Mouse (Mus musculus): ENCODE results near the gene Cd55b. TPM values are rescaled to one million over a fixed set of nuclear protein-coding genes. Genes with fewer than 3 reads are reported as not detected.
"Not testable (repeated sequence)": the region's sequence is repeated elsewhere in the genome, so short reads cannot be mapped to it uniquely, and the experiment has no call there.

Gene Cd55b
- not detected in 2 replicates for polyA plus RNA-seq (2012; rRNA removed)

DNA sequence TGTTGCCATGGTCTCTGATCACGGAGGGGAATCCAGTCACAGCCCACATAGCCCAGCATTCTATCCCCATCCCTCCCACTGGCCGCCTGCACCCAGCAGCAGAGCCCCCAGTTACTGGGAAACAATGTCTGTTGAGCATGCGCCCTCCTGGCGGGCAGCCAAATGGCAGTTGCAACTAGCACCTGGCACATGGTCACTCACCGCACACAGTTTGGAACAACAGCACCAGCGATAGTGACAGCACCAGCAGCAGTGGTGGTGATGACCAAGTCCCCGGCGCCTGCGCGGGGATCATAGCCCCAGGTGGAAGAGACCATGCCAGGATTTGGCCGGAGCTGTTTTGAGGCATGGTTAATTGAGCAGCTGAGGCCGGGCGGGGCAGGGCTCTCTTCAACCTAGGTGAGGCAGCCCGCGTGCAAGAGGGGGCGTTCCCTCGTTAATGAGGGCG lies at the start of gene Cd55b:
Gene Cd55b, minus strand, starts transcription at position 346 of the 448 bp plus-strand sequence.
- whole genome bisulfite sequencing = 60% methylated on average over 18 of the region's 18 CpGs
- no peak within 1 kb of the TSS for H3K27ac ChIP-seq (ENCODE audit: insufficient read depth, low read depth, low read length)
- no peaks in the 10 kb centered on the region for H3K4me1 ChIP-seq (ENCODE audit: control insufficient read depth, insufficient read depth, low read length)
- no peak within 1 kb of the TSS for H3K4me3 ChIP-seq (ENCODE audit: insufficient read depth, low read depth, low read length)
- no peaks in the 10 kb centered on the region for H3K27me3 ChIP-seq (replicated peaks; ENCODE audit: control insufficient read depth, insufficient read depth, low read length)
- H3K36me3 ChIP-seq (ENCODE audit: control insufficient read depth, insufficient read depth, low read length) = no peaks in the 10 kb centered on the region
- no peak for TF ChIP-seq CTCF (conservative IDR thresholded peaks at IDR 0.05; ENCODE audit: insufficient read depth, insufficient read length, low read depth, low read length)
- TF ChIP-seq POLR2A (IDR thresholded peaks at IDR 0.05; ENCODE audit: low read depth, low read length) = no peak
- DNase-seq = peak; percentile 3

DNA sequence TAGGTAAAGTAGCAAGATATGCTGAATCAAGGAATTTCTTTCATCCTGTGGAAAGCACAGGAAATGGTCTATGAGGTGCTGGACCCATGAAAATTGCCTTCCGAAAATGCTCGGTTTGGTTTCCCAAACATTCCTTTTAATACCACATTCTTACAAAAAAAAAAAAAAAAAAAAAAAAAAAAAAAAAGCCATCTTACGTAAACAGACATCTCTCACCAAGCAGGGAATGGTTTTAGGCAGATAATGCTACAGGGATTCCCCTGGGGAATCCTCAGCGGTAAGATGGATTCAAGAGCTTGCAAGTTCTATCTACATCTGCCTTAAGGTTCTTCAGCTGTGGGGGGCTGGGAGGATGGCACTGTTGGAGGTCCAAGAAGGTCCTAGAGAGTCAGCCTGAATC lies 47.3 kb upstream of the Cd55b start:
- TF ChIP-seq POLR2A (IDR thresholded peaks at IDR 0.05; ENCODE audit: low read depth, low read length) (no peak), CTCF (conservative IDR thresholded peaks at IDR 0.05; ENCODE audit: insufficient read depth, insufficient read length, low read depth, low read length) (no peak)
- Histone ChIP-seq H3K4me1 (ENCODE audit: control insufficient read depth, insufficient read depth, low read length) (no peaks in the 10 kb centered on the region), H3K27me3 (replicated peaks; ENCODE audit: control insufficient read depth, insufficient read depth, low read length) (no peaks in the 10 kb centered on the region), H3K4me3 (ENCODE audit: insufficient read depth, low read depth, low read length) (no peak overlapping the region), H3K27ac (ENCODE audit: insufficient read depth, low read depth, low read length) (no peak overlapping the region), H3K36me3 (ENCODE audit: control insufficient read depth, insufficient read depth, low read length) (no peaks in the 10 kb centered on the region)
- WGBS = 80% methylated on average over 4 of the region's 4 CpGs
- DNase-seq = no peak

- no peaks in the 10 kb centered on the region for H3K27me3 ChIP-seq (replicated peaks; ENCODE audit: control insufficient read depth, insufficient read depth, low read length)
- no peaks in the 10 kb centered on the region for H3K4me1 ChIP-seq (ENCODE audit: control insufficient read depth, insufficient read depth, low read length)
- DNase-seq = no peak
- H3K4me3 ChIP-seq (ENCODE audit: insufficient read depth, low read depth, low read length) = no peak overlapping the region
- no peak overlapping the region for H3K27ac ChIP-seq (ENCODE audit: insufficient read depth, low read depth, low read length)
- H3K36me3 ChIP-seq (ENCODE audit: control insufficient read depth, insufficient read depth, low read length) = no peaks in the 10 kb centered on the region
- no peak for TF ChIP-seq CTCF (conservative IDR thresholded peaks at IDR 0.05; ENCODE audit: insufficient read depth, insufficient read length, low read depth, low read length)
- TF ChIP-seq POLR2A (IDR thresholded peaks at IDR 0.05; ENCODE audit: low read depth, low read length) = no peak
- 75% methylated on average over 2 of the region's 2 CpGs for WGBS
Observed at GRCm38 (mm10) chr1:130467453-130467852, 44.6 kb upstream of the Cd55b start.

GRCm38 (mm10) chr1:130464173-130464572 lies 41.4 kb upstream of the Cd55b start:
- Histone ChIP-seq H3K4me1 (ENCODE audit: control insufficient read depth, insufficient read depth, low read length) (no peaks in the 10 kb centered on the region), H3K36me3 (ENCODE audit: control insufficient read depth, insufficient read depth, low read length) (no peaks in the 10 kb centered on the region), H3K27ac (ENCODE audit: insufficient read depth, low read depth, low read length) (no peak overlapping the region), H3K4me3 (ENCODE audit: insufficient read depth, low read depth, low read length) (no peak overlapping the region), H3K27me3 (replicated peaks; ENCODE audit: control insufficient read depth, insufficient read depth, low read length) (no peaks in the 10 kb centered on the region)
- TF ChIP-seq CTCF (conservative IDR thresholded peaks at IDR 0.05; ENCODE audit: insufficient read depth, insufficient read length, low read depth, low read length) (no peak), POLR2A (IDR thresholded peaks at IDR 0.05; ENCODE audit: low read depth, low read length) (no peak)
- DNase-seq = no peak

- H3K4me3 ChIP-seq (ENCODE audit: insufficient read depth, low read depth, low read length) = peak overlapping the region; percentile 41
- no peaks in the 10 kb centered on the region for H3K36me3 ChIP-seq (ENCODE audit: control insufficient read depth, insufficient read depth, low read length)
- no peak overlapping the region for H3K27ac ChIP-seq (ENCODE audit: insufficient read depth, low read depth, low read length)
- no peaks in the 10 kb centered on the region for H3K27me3 ChIP-seq (replicated peaks; ENCODE audit: control insufficient read depth, insufficient read depth, low read length)
- TF ChIP-seq CTCF (conservative IDR thresholded peaks at IDR 0.05; ENCODE audit: insufficient read depth, insufficient read length, low read depth, low read length) = no peak
- no peak for TF ChIP-seq POLR2A (IDR thresholded peaks at IDR 0.05; ENCODE audit: low read depth, low read length)
- H3K4me1 ChIP-seq (ENCODE audit: control insufficient read depth, insufficient read depth, low read length) = no peaks in the 10 kb centered on the region
- 4% methylated on average over 4 of the region's 4 CpGs for WGBS
- no peak for DNase-seq
Observed at GRCm38 (mm10) chr1:130462867-130463266, 40.1 kb upstream of the Cd55b start.

- Histone ChIP-seq H3K4me3 (ENCODE audit: insufficient read depth, low read depth, low read length) (peak within 1 kb of the TSS; percentile 41), H3K27ac (ENCODE audit: insufficient read depth, low read depth, low read length) (no peak within 1 kb of the TSS), H3K36me3 (ENCODE audit: control insufficient read depth, insufficient read depth, low read length) (no peaks in the 10 kb centered on the region), H3K4me1 (ENCODE audit: control insufficient read depth, insufficient read depth, low read length) (no peaks in the 10 kb centered on the region), H3K27me3 (replicated peaks; ENCODE audit: control insufficient read depth, insufficient read depth, low read length) (no peaks in the 10 kb centered on the region)
- peak; percentile 83 for DNase-seq
- TF ChIP-seq CTCF (conservative IDR thresholded peaks at IDR 0.05; ENCODE audit: insufficient read depth, insufficient read length, low read depth, low read length) (peak; percentile 58), POLR2A (IDR thresholded peaks at IDR 0.05; ENCODE audit: low read depth, low read length) (no peak)
- WGBS = 1% methylated on average over 45 of the region's 45 CpGs
Observed at GRCm38 (mm10) chr1:130462084-130462861, 39.5 kb upstream of the Cd55b start, which contains the start of gene Cd55. Gene Cd55, minus strand, starts transcription at chr1:130462744.

- H3K27me3 ChIP-seq (replicated peaks; ENCODE audit: control insufficient read depth, insufficient read depth, low read length) = no peaks in the 10 kb centered on the region
- H3K36me3 ChIP-seq (ENCODE audit: control insufficient read depth, insufficient read depth, low read length) = no peaks in the 10 kb centered on the region
- H3K4me3 ChIP-seq (ENCODE audit: insufficient read depth, low read depth, low read length) = no peak overlapping the region
- TF ChIP-seq POLR2A (IDR thresholded peaks at IDR 0.05; ENCODE audit: low read depth, low read length) = no peak
- TF ChIP-seq CTCF (conservative IDR thresholded peaks at IDR 0.05; ENCODE audit: insufficient read depth, insufficient read length, low read depth, low read length) = no peak
- no peak overlapping the region for H3K27ac ChIP-seq (ENCODE audit: insufficient read depth, low read depth, low read length)
- WGBS = 91% methylated on average over 2 of the region's 2 CpGs
- no peaks in the 10 kb centered on the region for H3K4me1 ChIP-seq (ENCODE audit: control insufficient read depth, insufficient read depth, low read length)
- DNase-seq = no peak
Observed at GRCm38 (mm10) chr1:130455111-130455510, 32.3 kb upstream of the Cd55b start.

DNA sequence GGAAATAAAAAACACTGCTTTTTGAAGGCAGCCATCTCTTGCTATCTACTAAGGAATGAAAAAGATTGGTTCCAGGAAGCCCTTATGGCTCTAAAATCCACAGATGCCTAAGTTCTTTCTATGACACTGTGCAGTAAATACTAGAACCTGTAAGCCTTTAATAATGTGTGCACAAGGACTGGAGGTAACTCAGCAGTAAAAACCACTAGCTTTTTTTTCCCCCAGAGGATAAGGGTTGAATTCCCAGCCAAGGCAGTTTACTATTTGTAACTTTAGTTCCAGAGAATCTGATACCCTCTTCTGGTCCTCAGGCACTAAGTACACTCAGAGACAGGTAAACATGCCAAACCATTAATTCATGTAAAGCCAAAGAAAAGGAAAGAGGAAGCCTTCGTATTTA lies 20.1 kb upstream of the Cd55b start:
- H3K27ac ChIP-seq (ENCODE audit: insufficient read depth, low read depth, low read length); H3K27me3 ChIP-seq (replicated peaks; ENCODE audit: control insufficient read depth, insufficient read depth, low read length); H3K4me1 ChIP-seq (ENCODE audit: control insufficient read depth, insufficient read depth, low read length); H3K4me3 ChIP-seq (ENCODE audit: insufficient read depth, low read depth, low read length); DNase-seq; H3K36me3 ChIP-seq (ENCODE audit: control insufficient read depth, insufficient read depth, low read length): not testable (repeated sequence)
- 26% methylated on average over 1 of the region's 1 CpGs for WGBS
